Mouse (Mus musculus): Measurements from ENCODE around the gene Schip1.

- TF ChIP-seq CTCF (conservative IDR thresholded peaks at IDR 0.05; ENCODE audit: insufficient read depth, insufficient read length, low read depth, low read length) (no peak), POLR2A (IDR thresholded peaks at IDR 0.05; ENCODE audit: low read depth, low read length) (no peak)
Observed at GRCm38 (mm10) chr3:68335501-68335900, 270.9 kb downstream of the Schip1 start.

All from kidney, adult 2 months (tissue).